Mouse (Mus musculus) cerebellum, adult 2 months (tissue): ENCODE results near the gene Cdc14a.

Experiments
- CTCF ChIP-seq: fragments of 200-500 bp; IDR thresholded peaks from 2 replicates; pipeline ENCODE4 v1.5.1; 2011; ENCODE audit warnings: low read depth, mild to moderate bottlenecking, control low read depth, low read length, moderate library complexity, borderline replicate concordance; ENCODE audit not compliant: insufficient read depth
- POLR2A ChIP-seq: fragments of 200-500 bp; IDR thresholded peaks from 2 replicates; pipeline ENCODE4 v1.6.1; 2011; ENCODE audit warnings: low read length, control low read depth, borderline replicate concordance; ENCODE audit not compliant: insufficient read depth

- TF ChIP-seq CTCF (peak; percentile 99), POLR2A (no peak)
Measured at GRCm38 (mm10) chr3:116327001-116327615, 96.7 kb downstream of the Cdc14a start.
